Mouse (Mus musculus) testis, adult 10 weeks (tissue): ENCODE results near the gene Cand2. TPM values are rescaled to one million over a fixed set of nuclear protein-coding genes. Genes with fewer than 3 reads are reported as not detected.

ENCODE experiments used
- polyA plus RNA-seq: library from polyadenylated mRNA; stranded (reverse); fragments of 350-450 nt; fragmentation: Illumina TruSeq; extraction: RNeasy Lipid Tissue Mini Kit (QIAGEN cat#74804); gene quantifications from one replicate; pipeline ENCODE4 v1.2.3, GENCODE M21; 2014; ENCODE audit warnings: low read depth, low replicate concordance

Cand2 gene
- 1.9 TPM for polyA plus RNA-seq

GRCm38 (mm10) chr6:115774501-115774921, at the start of gene Cand2:
Cand2 (plus strand) TSS chr6:115774538.

GRCm38 (mm10) chr6:115761995-115762756, 12.2 kb upstream of the Cand2 start, which contains the start of gene Tmem40:
Tmem40 (minus strand) TSS chr6:115762410.

GRCm38 (mm10) chr6:115808488-115809231, 34.3 kb downstream of the Cand2 start, which contains the start of gene Rpl32:
Rpl32 (minus strand) TSS chr6:115808747.

GRCm38 (mm10) chr6:115838161-115838597, 63.8 kb downstream of the Cand2 start, which contains the start of gene Efcab12:
Efcab12 (minus strand) TSS chr6:115838412.

GRCm38 (mm10) chr6:115853091-115853813, 78.9 kb downstream of the Cand2 start, which contains the start of the genes Mbd4 and Ift122:
Mbd4 (minus strand) TSS chr6:115853371.
Ift122 (plus strand) TSS chr6:115853470.

Other genes starting within 250 kb of the Cand2 start
- gene Tsen2, start 229.9 kb upstream of the Cand2 start, polyA plus RNA-seq = 0.77 TPM
- gene Mkrn2os, start 182.0 kb upstream of the Cand2 start, polyA plus RNA-seq = 0.14 TPM
- gene Mkrn2, start 172.6 kb upstream of the Cand2 start, polyA plus RNA-seq = 20.4 TPM
- gene Raf1, start 97.9 kb upstream of the Cand2 start, polyA plus RNA-seq = 19.5 TPM
- gene Tmem40, start 12.1 kb upstream of the Cand2 start, polyA plus RNA-seq = not detected
- gene Rpl32, start 34.2 kb downstream of the Cand2 start, polyA plus RNA-seq = 233 TPM
- 11.4 TPM for gene Efcab12, start 63.9 kb downstream of the Cand2 start, polyA plus RNA-seq
- 13.0 TPM for gene Mbd4, start 78.8 kb downstream of the Cand2 start, polyA plus RNA-seq
- gene Ift122, start 78.9 kb downstream of the Cand2 start, polyA plus RNA-seq = 72.8 TPM
- gene Rho, start 157.2 kb downstream of the Cand2 start, polyA plus RNA-seq = 0.74 TPM
- gene H1foo, start 170.4 kb downstream of the Cand2 start, polyA plus RNA-seq = not detected
- 1.8 TPM for gene Plxnd1, start 220.5 kb downstream of the Cand2 start, polyA plus RNA-seq